ENCODE assay signal across 7 mouse cellular contexts in genomic region chr16:97534448-97534847, GRCm38 (mm10). TPM values are rescaled to one million over a fixed set of nuclear protein-coding genes. Genes with fewer than 3 reads are reported as not detected.
DNase-seq lines count a peak whose midpoint lies in the region; ATAC-seq lines count a peak whose summit lies in the region.

No protein-coding gene starts in this region.

- peak; percentile 8 for DNase-seq in layer of hippocampus, adult 9-11 months
- no peak for DNase-seq in layer of hippocampus, postnatal 25 days (ENCODE audit: extremely low spot score in 1 of 2, low spot score in 1 of 2)
- DNase-seq in embryonic facial prominence, embryonic 10.5 days (ENCODE audit: low spot score) = no peak
- no peak for DNase-seq in urinary bladder, postnatal 36 days (ENCODE audit: low spot score in 2 of 2)
- no peak for DNase-seq in c-Kit-positive CD71-positive TER-119-positive erythroid progenitor cells, embryonic 14.5 days (ENCODE audit: low spot score)

- H3K4me3 ChIP-seq in embryonic facial prominence, embryonic 10.5 days = no peak overlapping the region
- H3K4me3 ChIP-seq in hindbrain, embryonic 15.5 days = no peak overlapping the region
- H3K4me3 ChIP-seq in midbrain, embryonic 15.5 days = no peak overlapping the region

- H3K36me3 ChIP-seq in embryonic facial prominence, embryonic 10.5 days (replicated peaks) = no peaks in the 10 kb centered on the region
- no peaks in the 10 kb centered on the region for H3K36me3 ChIP-seq in hindbrain, embryonic 15.5 days
- H3K36me3 ChIP-seq in midbrain, embryonic 15.5 days (replicated peaks) = no peaks in the 10 kb centered on the region

- no peaks in the 10 kb centered on the region for H3K27me3 ChIP-seq in embryonic facial prominence, embryonic 10.5 days (replicated peaks; ENCODE audit: low read depth, poor library complexity, severe bottlenecking)
- H3K27me3 ChIP-seq in hindbrain, embryonic 15.5 days = no peaks in the 10 kb centered on the region
- no peaks in the 10 kb centered on the region for H3K27me3 ChIP-seq in midbrain, embryonic 15.5 days (replicated peaks)

- ATAC-seq in hindbrain, embryonic 15.5 days (ENCODE audit: low FRiP score, low read depth) = peak; percentile 40; the same call in 1 of the 2 replicates
- ATAC-seq in midbrain, embryonic 15.5 days (replicated peaks) = 0 out of 2 replicates have a peak, but pooled peaks have one; percentile 49

- H3K9ac ChIP-seq in hindbrain, embryonic 15.5 days = no peak overlapping the region
- H3K9ac ChIP-seq in midbrain, embryonic 15.5 days = no peak overlapping the region

- WGBS in embryonic facial prominence, embryonic 10.5 days = 51% methylated on average over 1 of the region's 1 CpGs
- 36% methylated on average over 1 of the region's 1 CpGs for WGBS in hindbrain, embryonic 15.5 days
- WGBS in midbrain, embryonic 15.5 days = 39% methylated on average over 1 of the region's 1 CpGs

- peaks cover 27% of the 10 kb centered on the region for H3K4me1 ChIP-seq in embryonic facial prominence, embryonic 10.5 days
- H3K4me1 ChIP-seq in hindbrain, embryonic 15.5 days (replicated peaks) = peaks cover 10% of the 10 kb centered on the region; the same call in 1 of the 2 replicates
- H3K4me1 ChIP-seq in midbrain, embryonic 15.5 days = 0 out of 2 replicates have a peak, but pooled peaks cover 12% of the 10 kb centered on the region

- H3K9me3 ChIP-seq in embryonic facial prominence, embryonic 10.5 days = no peaks in the 10 kb centered on the region
- no peaks in the 10 kb centered on the region for H3K9me3 ChIP-seq in hindbrain, embryonic 15.5 days
- no peaks in the 10 kb centered on the region for H3K9me3 ChIP-seq in midbrain, embryonic 15.5 days

- H3K27ac ChIP-seq in embryonic facial prominence, embryonic 10.5 days (replicated peaks) = peak overlapping the region; percentile 78
- H3K27ac ChIP-seq in hindbrain, embryonic 15.5 days (replicated peaks) = no peak overlapping the region; the same call in 1 of the 2 replicates
- H3K27ac ChIP-seq in midbrain, embryonic 15.5 days = no peak overlapping the region

- peak overlapping the region; percentile 22 for H3K4me2 ChIP-seq in hindbrain, embryonic 15.5 days
- no peak overlapping the region for H3K4me2 ChIP-seq in midbrain, embryonic 15.5 days

RNA-seq across cellular contexts. Expression of gene Fam3b, which starts 19.8 kb away (rescaled TPM):
- not detected for total RNA-seq in layer of hippocampus, postnatal 25 days (2021)
- not detected in 2 replicates for polyA plus RNA-seq in embryonic facial prominence, embryonic 10.5 days (2016; fragmentation: Nextera tagmentation; extraction: Ambion mirVana)
- polyA plus RNA-seq in hindbrain, embryonic 15.5 days (2015; fragmentation: Nextera tagmentation; extraction: Ambion mirVana) = not detected in 2 replicates
- not detected in 2 replicates for polyA plus RNA-seq in midbrain, embryonic 15.5 days (2015; fragmentation: Nextera tagmentation; extraction: Ambion mirVana)
